Mouse (Mus musculus) heart, postnatal 25 days (tissue): ENCODE measurements around the gene Fam170b. TPM values are rescaled to one million over a fixed set of nuclear protein-coding genes. Genes with fewer than 3 reads are reported as not detected.

ENCODE experiments used
- total RNA-seq, 2 experiments: library from RNA; stranded (reverse); gene quantifications; 2 replicates each; pipeline ENCODE4 v1.2.3; 2021

The Fam170b gene
- total RNA-seq, 2 experiments from 2014 or later = not detected

Other genes starting within 250 kb of the Fam170b start
- not detected for gene Prrxl1, start 234.6 kb upstream of the Fam170b start, total RNA-seq
- 100 to 1,000 TPM; 106 to 121 TPM for gene 3425401B19Rik, start 148.7 kb upstream of the Fam170b start, total RNA-seq
- under 1 TPM; 0.45 to 0.91 TPM for gene Tmem273, start 48.0 kb upstream of the Fam170b start, total RNA-seq
- 10 to 100 TPM; 10.2 to 12.4 TPM for gene Vstm4, start 22.8 kb downstream of the Fam170b start, total RNA-seq
- under 1 TPM; 0.31 to 0.39 TPM for gene Lrrc18, start 157.4 kb downstream of the Fam170b start, total RNA-seq